Mouse (Mus musculus) liver, embryonic 11.5 days (tissue): ENCODE results near the gene Nsrp1. TPM values are rescaled to one million over a fixed set of nuclear protein-coding genes. Genes with fewer than 3 reads are reported as not detected.
A peak's percentile ranks its signal among the peaks of the same experiment; 100 is the strongest.

Experiments used
- ATAC-seq: fragments of 200-750 bp; cut with Nextera tagmentation; replicated peaks from 2 replicates; pipeline ENCODE4 v1.8.0; 2017; ENCODE audit warnings: moderate number of reproducible peaks, mild to moderate bottlenecking, moderate TSS enrichment, moderate library complexity; ENCODE audit not compliant: low FRiP score
- DNase-seq: peaks from one replicate; pipeline ENCODE4 v3.0.0-alpha.2; 2017; ENCODE audit warnings: low spot score
- H3K27ac ChIP-seq: fragments of 300-500 bp; sonication (generic); 2 replicates; pipeline ENCODE4 v1.5.1; 2014; ENCODE audit warnings: mild to moderate bottlenecking, low read depth, low read length, control low read depth
- H3K27me3 ChIP-seq: fragments of 300-500 bp; sonication (generic); replicated peaks from 2 replicates; pipeline ENCODE4 v1.6.1; 2014; ENCODE audit warnings: low read length, mixed read lengths; ENCODE audit not compliant: control insufficient read depth, insufficient read depth
- H3K36me3 ChIP-seq: fragments of 300-500 bp; sonication (generic); 2 replicates; pipeline ENCODE4 v1.6.1; 2014; ENCODE audit warnings: mild to moderate bottlenecking, low read length, moderate library complexity, mixed read lengths; ENCODE audit not compliant: control insufficient read depth, insufficient read depth
- H3K4me1 ChIP-seq: fragments of 300-500 bp; sonication (generic); replicated peaks from 2 replicates; pipeline ENCODE4 v1.6.1; 2014; ENCODE audit warnings: low read length, mixed read lengths; ENCODE audit not compliant: control insufficient read depth, insufficient read depth
- H3K4me2 ChIP-seq: fragments of 300-500 bp; sonication (generic); 2 replicates; pipeline ENCODE4 v1.6.1; 2014; ENCODE audit warnings: mild to moderate bottlenecking, control low read depth, moderate library complexity
- H3K4me3 ChIP-seq: fragments of 300-500 bp; sonication (generic); 2 replicates; pipeline ENCODE4 v1.5.1; 2014; ENCODE audit warnings: low read depth, low read length, control low read depth
- H3K9ac ChIP-seq: fragments of 300-500 bp; sonication (generic); 2 replicates; pipeline ENCODE4 v1.6.1; 2014; ENCODE audit warnings: low read depth, low read length, control low read depth
- H3K9me3 ChIP-seq: fragments of 300-500 bp; sonication (generic); 2 replicates; pipeline ENCODE4 v1.6.1; 2016; ENCODE audit warnings: low read length, inconsistent platforms, mixed read lengths; ENCODE audit not compliant: control insufficient read depth
- WGBS: fragments of 180-500 bp; shearing (Covaris S2); extraction: QIAGEN DNeasy Blood & Tissue Kit; methylation state at CpG from one replicate; pipeline ENCODE4 v1.1.7; 2014; 5-methylcytosine and 5-hydroxymethylcytosine counted together
- microRNA counts: library from miRNA; unstranded; fragments of <30 nt; microRNA quantifications from one replicate; lab custom pipeline; 2015
- microRNA-seq: library from miRNA; unstranded; fragments of <30 nt; microRNA quantifications from one replicate; pipeline ENCODE4, GENCODE M21; 2017; ENCODE audit warnings: borderline number of aligned reads
- polyA plus RNA-seq: library from polyadenylated mRNA; unstranded; fragments of >200 nt; fragmentation: Nextera tagmentation; extraction: Ambion mirVana; gene quantifications from 2 replicates; pipeline ENCODE4 v1.2.1, GENCODE M21; 2014

Gene Nsrp1
- polyA plus RNA-seq, 1 experiment from 2014 or later = 45.6 TPM

GRCm38 (mm10) chr11:77002361-77002760 is 75.9 kb downstream of the Nsrp1 start:
- H3K4me1 ChIP-seq = peaks cover 8% of the 10 kb centered on the region; the same call in 1 of the 2 replicates
- H3K9ac ChIP-seq = no peak overlapping the region
- DNase-seq (no peak), ATAC-seq (no peak)
- H3K36me3 ChIP-seq = no peaks in the 10 kb centered on the region
- H3K27ac ChIP-seq = no peak overlapping the region
- no peak overlapping the region for H3K4me2 ChIP-seq
- peaks cover 35% of the 10 kb centered on the region for H3K27me3 ChIP-seq
- H3K4me3 ChIP-seq = no peak overlapping the region
- WGBS = 56% methylated on average over 1 of the region's 1 CpGs
- H3K9me3 ChIP-seq = no peaks in the 10 kb centered on the region

- Histone ChIP-seq H3K4me2 (no peak overlapping the region), H3K36me3 (no peaks in the 10 kb centered on the region), H3K27me3 (peaks cover 48% of the 10 kb centered on the region), H3K9me3 (no peaks in the 10 kb centered on the region), H3K4me1 (peaks cover 8% of the 10 kb centered on the region; the same call in 1 of the 2 replicates), H3K27ac (no peak overlapping the region), H3K4me3 (no peak overlapping the region), H3K9ac (no peak overlapping the region)
- 49% methylated on average over 5 of the region's 5 CpGs for WGBS
- DNase-seq = no peak
- no peak for ATAC-seq
Measured at GRCm38 (mm10) chr11:77000741-77001140, 77.5 kb downstream of the Nsrp1 start.

GRCm38 (mm10) chr11:76998705-76999226 is 79.5 kb downstream of the Nsrp1 start:
- Histone ChIP-seq H3K4me2 (peak overlapping the region; percentile 72), H3K27ac (no peak overlapping the region), H3K4me1 (peaks cover 8% of the 10 kb centered on the region; the same call in 1 of the 2 replicates), H3K9me3 (no peaks in the 10 kb centered on the region), H3K9ac (no peak overlapping the region), H3K27me3 (peaks cover 48% of the 10 kb centered on the region), H3K4me3 (peak overlapping the region; percentile 48), H3K36me3 (no peaks in the 10 kb centered on the region)
- no peak for DNase-seq
- no peak for ATAC-seq
- WGBS = 16% methylated on average over 24 of the region's 24 CpGs

- H3K27me3 ChIP-seq = peaks cover 48% of the 10 kb centered on the region
- no peaks in the 10 kb centered on the region for H3K9me3 ChIP-seq
- H3K27ac ChIP-seq = no peak within 1 kb of the TSS
- DNase-seq (peak; percentile 60), ATAC-seq (no peak)
- under 1% methylated on average over 48 of the region's 52 CpGs for WGBS
- no peaks in the 10 kb centered on the region for H3K36me3 ChIP-seq
- H3K4me1 ChIP-seq = peaks cover 8% of the 10 kb centered on the region; the same call in 1 of the 2 replicates
- H3K4me2 ChIP-seq = peak within 1 kb of the TSS; percentile 72
- peak within 1 kb of the TSS; percentile 48 for H3K4me3 ChIP-seq
- H3K9ac ChIP-seq = no peak within 1 kb of the TSS
Measured at GRCm38 (mm10) chr11:76997916-76998704, 80.1 kb downstream of the Nsrp1 start, which contains the start of gene Slc6a4. Gene Slc6a4 (plus strand): TSS chr11:76998603.

- H3K9ac ChIP-seq = no peak overlapping the region
- WGBS = under 1% methylated on average over 21 of the region's 21 CpGs
- peak; percentile 61; the same call in 1 of the 2 replicates for ATAC-seq
Measured at GRCm38 (mm10) chr11:76997305-76997704, 80.9 kb downstream of the Nsrp1 start.

GRCm38 (mm10) chr11:76995966-76996672 is 82.1 kb downstream of the Nsrp1 start:
- DNase-seq = no peak
- H3K4me2 ChIP-seq = peak overlapping the region; percentile 15
- 37% methylated on average over 20 of the region's 20 CpGs for WGBS

More at GRCm38 (mm10) chr11:76997305-76997704, 80.9 kb downstream of the Nsrp1 start:
- Histone ChIP-seq H3K4me3 (peak overlapping the region; percentile 48), H3K9me3 (no peaks in the 10 kb centered on the region), H3K4me2 (peak overlapping the region; percentile 72), H3K4me1 (peaks cover 8% of the 10 kb centered on the region; the same call in 1 of the 2 replicates), H3K27me3 (peaks cover 48% of the 10 kb centered on the region), H3K27ac (no peak overlapping the region), H3K36me3 (no peaks in the 10 kb centered on the region)
- DNase-seq = peak; percentile 88

More at GRCm38 (mm10) chr11:76995966-76996672, 82.1 kb downstream of the Nsrp1 start:
- no peak for ATAC-seq
- H3K4me1 ChIP-seq = peaks cover 8% of the 10 kb centered on the region; the same call in 1 of the 2 replicates
- peaks cover 48% of the 10 kb centered on the region for H3K27me3 ChIP-seq
- no peak overlapping the region for H3K4me3 ChIP-seq
- H3K9me3 ChIP-seq = no peaks in the 10 kb centered on the region
- H3K9ac ChIP-seq = no peak overlapping the region
- no peaks in the 10 kb centered on the region for H3K36me3 ChIP-seq
- H3K27ac ChIP-seq = no peak overlapping the region

MicroRNAs encoded within 50 kb of the gene (microRNA counts, 519-probe panel; counts per million panel counts)
- 5,322 counts per million, percentile 47 among the panel's probes with 10 or more counts for microRNA mmu-miR-423-3p (lab: Ali Mortazavi, UCI)
- 5,204 counts per million, percentile 45 among the panel's probes with 10 or more counts for microRNA mmu-miR-423-5p (lab: Ali Mortazavi, UCI)

Small RNA genes within 50 kb of the gene (microRNA-seq; reads per million reads assigned to microRNA genes)
- gene Mir423 = 6,536 reads per million, percentile 90 among the genes with 10 or more reads in this experiment

Other genes starting within 250 kb of the Nsrp1 start
- 14.4 and 14.5 TPM in 2 replicates for gene Cpd, start 231.4 kb downstream of the Nsrp1 start, polyA plus RNA-seq
- gene Tmigd1, start 176.3 kb downstream of the Nsrp1 start, polyA plus RNA-seq = not detected in 2 replicates
- 107 and 116 TPM in 2 replicates for gene Blmh, start 153.6 kb downstream of the Nsrp1 start, polyA plus RNA-seq
- 1.9 TPM in 2 replicates for gene Slc6a4, start 79.8 kb downstream of the Nsrp1 start, polyA plus RNA-seq
- 0.41 and 0.73 TPM in 2 replicates for gene Efcab5, start 110.5 kb upstream of the Nsrp1 start, polyA plus RNA-seq
- 9.9 and 12.1 TPM in 2 replicates for gene Ssh2, start 137.9 kb upstream of the Nsrp1 start, polyA plus RNA-seq